Mouse (Mus musculus) G1E (cell line): ENCODE results near the gene Akr1c19. TPM values are rescaled to one million over a fixed set of nuclear protein-coding genes. Genes with fewer than 3 reads are reported as not detected.

ENCODE experiments used
- ATAC-seq: 2 replicates; pipeline ENCODE4 v1.8.0; 2016; ENCODE audit warnings: mild to moderate bottlenecking; ENCODE audit not compliant: insufficient number of reproducible peaks, poor library complexity, low FRiP score, severe bottlenecking; ENCODE audit errors: extremely low read depth
- DNase-seq: peaks from one replicate; pipeline ENCODE4 v3.0.0; 2012; ENCODE audit warnings: low spot score
- H3K27me3 ChIP-seq: 2 replicates; pipeline ENCODE4 v1.6.1; 2012; ENCODE audit warnings: mild to moderate bottlenecking, low read length, inconsistent platforms; ENCODE audit not compliant: insufficient read depth
- H3K36me3 ChIP-seq: replicated peaks from 2 replicates; pipeline ENCODE3; 2012; ENCODE audit warnings: mild to moderate bottlenecking, inconsistent platforms
- H3K4me1 ChIP-seq: 2 replicates; pipeline ENCODE4 v1.6.1; 2012; ENCODE audit warnings: low read depth, low read length, inconsistent platforms, mixed read lengths; ENCODE audit not compliant: insufficient read depth
- H3K4me3 ChIP-seq: 2 replicates; pipeline ENCODE4 v1.5.1; 2012; ENCODE audit warnings: low read depth, mild to moderate bottlenecking, inconsistent platforms, low read length, moderate library complexity, mixed read lengths
- H3K9me3 ChIP-seq: replicated peaks from 2 replicates; pipeline ENCODE4 v1.6.1; 2012; ENCODE audit warnings: inconsistent platforms
- CTCF ChIP-seq: IDR thresholded peaks from 2 replicates; pipeline ENCODE4 v1.5.1; 2012; ENCODE audit warnings: low read depth, low read length, inconsistent platforms, mixed read lengths
- GATA1 ChIP-seq: IDR thresholded peaks from 2 replicates; pipeline ENCODE4 v1.6.1; 2012; ENCODE audit warnings: borderline replicate concordance, low read length, inconsistent platforms, mixed read lengths
- GATA2 ChIP-seq: IDR thresholded peaks from 2 replicates; pipeline ENCODE4 v1.6.1; 2012; ENCODE audit warnings: low read depth, low read length, inconsistent platforms, borderline replicate concordance
- POLR2AphosphoS5 ChIP-seq: IDR thresholded peaks from 2 replicates; pipeline ENCODE4 v1.6.1; 2012; ENCODE audit warnings: low read depth, low read length, inconsistent platforms; ENCODE audit not compliant: insufficient replicate concordance
- TAL1 ChIP-seq: conservative IDR thresholded peaks from 2 replicates; pipeline ENCODE4 v1.6.1; 2012; ENCODE audit warnings: low read depth, low read length, inconsistent platforms, mixed read lengths
- polyA plus RNA-seq: library from polyadenylated mRNA; stranded (reverse); fragments of >175 nt; gene quantifications from 2 replicates; pipeline ENCODE4 v1.2.3, GENCODE M21; 2012
- total RNA-seq, 2 experiments: library from RNA; stranded (forward) in 1 of 2; stranded (reverse) in 1 of 2; fragments of 200-1000 nt in 1 of 2; fragments of >200 nt in 1 of 2; fragmentation: Nextera tagmentation in 1 of 2; gene quantifications; 2 replicates each; pipeline ENCODE4 v1.2.3; 2014 to 2017

Akr1c19 gene
- total and polyA plus RNA-seq, 3 experiments: 0.11 TPM; not detected in 2

- DNase-seq (no peak), ATAC-seq (peak; percentile 15; the same call in 1 of the 2 replicates)
- Histone ChIP-seq H3K4me1 (peaks cover 4% of the 10 kb centered on the region), H3K27me3 (no peaks in the 10 kb centered on the region), H3K36me3 (no peaks in the 10 kb centered on the region), H3K4me3 (no peak overlapping the region), H3K9me3 (no peaks in the 10 kb centered on the region)
- TF ChIP-seq CTCF (no peak), GATA1 (no peak), POLR2AphosphoS5 (no peak), TAL1 (no peak), GATA2 (no peak)
Observed at GRCm38 (mm10) chr13:4270860-4271259, 42.4 kb downstream of the Akr1c19 start.

DNA sequence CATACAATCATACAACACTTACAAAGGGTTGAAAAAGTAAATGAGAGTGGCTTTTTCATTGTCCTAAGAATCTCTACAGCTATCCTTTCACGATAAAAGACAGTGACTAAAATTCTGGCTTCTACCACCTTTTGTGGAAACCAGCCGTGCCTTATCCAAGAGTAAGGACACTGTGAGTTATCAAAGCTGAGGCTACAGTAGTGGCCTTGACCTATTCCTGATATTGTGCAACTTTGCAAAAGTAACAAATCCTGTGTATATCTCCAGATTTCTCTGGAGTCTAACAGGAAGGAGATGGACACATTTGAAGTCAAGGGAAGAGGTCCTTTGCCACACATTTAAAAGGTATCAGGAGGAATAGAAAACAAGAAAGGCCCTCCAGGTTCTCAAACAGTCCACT lies 49.0 kb downstream of the Akr1c19 start:
- no peak for TF ChIP-seq GATA2
- Histone ChIP-seq H3K27me3 (no peaks in the 10 kb centered on the region), H3K4me1 (peaks cover 14% of the 10 kb centered on the region), H3K9me3 (no peaks in the 10 kb centered on the region), H3K4me3 (no peak overlapping the region), H3K36me3 (no peaks in the 10 kb centered on the region)
- DNase-seq (no peak), ATAC-seq (no peak)

GRCm38 (mm10) chr13:4279284-4279683 lies 50.8 kb downstream of the Akr1c19 start, which contains the start of gene Akr1c12:
TSS of gene Akr1c12 (minus strand) at chr13:4279433.
- Histone ChIP-seq H3K27me3 (peaks cover 3% of the 10 kb centered on the region), H3K4me1 (peaks cover 14% of the 10 kb centered on the region), H3K4me3 (no peak within 1 kb of the TSS), H3K9me3 (no peaks in the 10 kb centered on the region), H3K36me3 (no peaks in the 10 kb centered on the region)
- no peak for DNase-seq
- no peak for TF ChIP-seq GATA1
- TF ChIP-seq GATA2: no peak
- TF ChIP-seq TAL1: no peak
- TF ChIP-seq CTCF: no peak
- no peak for TF ChIP-seq POLR2AphosphoS5
- ATAC-seq: peak; percentile 58

- DNase-seq: peak; percentile 4
- no peak for TF ChIP-seq CTCF
- no peak for TF ChIP-seq POLR2AphosphoS5
- no peak for TF ChIP-seq GATA1
- TF ChIP-seq TAL1: no peak
- no peak for TF ChIP-seq GATA2
- peaks cover 14% of the 10 kb centered on the region for H3K4me1 ChIP-seq
- ATAC-seq: peak; percentile 52; the same call in 1 of the 2 replicates
- H3K36me3 ChIP-seq: no peaks in the 10 kb centered on the region
- peaks cover 3% of the 10 kb centered on the region for H3K27me3 ChIP-seq
- no peak overlapping the region for H3K4me3 ChIP-seq
- H3K9me3 ChIP-seq: no peaks in the 10 kb centered on the region
Observed at GRCm38 (mm10) chr13:4281471-4282412, 53.2 kb downstream of the Akr1c19 start.

- Histone ChIP-seq H3K4me1 (no peaks in the 10 kb centered on the region), H3K4me3 (no peak overlapping the region), H3K36me3 (no peaks in the 10 kb centered on the region), H3K27me3 (no peaks in the 10 kb centered on the region), H3K9me3 (no peaks in the 10 kb centered on the region)
- ATAC-seq (no peak), DNase-seq (no peak)
- no peak for TF ChIP-seq GATA2
- TF ChIP-seq POLR2AphosphoS5: no peak
Observed at GRCm38 (mm10) chr13:4296991-4297390, 68.5 kb downstream of the Akr1c19 start.

Other genes with a start within 250 kb of the Akr1c19 start
- gene Akr1c14, start 179.7 kb upstream of the Akr1c19 start, total RNA-seq (2014; fragmentation: Nextera tagmentation): not detected in 2 replicates
- not detected in 2 replicates for gene Akr1c14, start 179.7 kb upstream of the Akr1c19 start, total RNA-seq (2017)
- gene Akr1c14, start 179.7 kb upstream of the Akr1c19 start, polyA plus RNA-seq: not detected in 2 replicates
- gene Akr1c18, start 78.0 kb upstream of the Akr1c19 start, total RNA-seq (2014; fragmentation: Nextera tagmentation): not detected in 2 replicates
- gene Akr1c18, start 78.0 kb upstream of the Akr1c19 start, total RNA-seq (2017): not detected in 2 replicates
- gene Akr1c18, start 78.0 kb upstream of the Akr1c19 start, polyA plus RNA-seq: not detected in 2 replicates
- 76.4 and 99.4 TPM in 2 replicates for gene Akr1c13, start 37.5 kb upstream of the Akr1c19 start, total RNA-seq (2014; fragmentation: Nextera tagmentation)
- gene Akr1c13, start 37.5 kb upstream of the Akr1c19 start, total RNA-seq (2017): 350 and 361 TPM in 2 replicates
- 5.9 and 6.1 TPM in 2 replicates for gene Akr1c13, start 37.5 kb upstream of the Akr1c19 start, polyA plus RNA-seq
- gene Akr1c12, start 50.7 kb downstream of the Akr1c19 start, total RNA-seq (2014; fragmentation: Nextera tagmentation): 9.0 and 11.9 TPM in 2 replicates
- gene Akr1c12, start 50.7 kb downstream of the Akr1c19 start, total RNA-seq (2017): 34.8 and 36.1 TPM in 2 replicates
- gene Akr1c12, start 50.7 kb downstream of the Akr1c19 start, polyA plus RNA-seq: 0.63 and 1.0 TPM in 2 replicates
- not detected in 2 replicates for gene Akr1c6, start 205.6 kb downstream of the Akr1c19 start, total RNA-seq (2014; fragmentation: Nextera tagmentation)
- gene Akr1c6, start 205.6 kb downstream of the Akr1c19 start, total RNA-seq (2017): not detected in 2 replicates
- not detected in 2 replicates for gene Akr1c6, start 205.6 kb downstream of the Akr1c19 start, polyA plus RNA-seq